Mouse (Mus musculus): ENCODE measurements around the gene 1700016H13Rik. TPM values are rescaled to one million over a fixed set of nuclear protein-coding genes. Genes with fewer than 3 reads are reported as not detected.
A peak's percentile ranks its signal among the peaks of the same experiment; 100 is the strongest.

1700016H13Rik gene
- total RNA-seq, 2 experiments from 2014 or later: not detected

DNA sequence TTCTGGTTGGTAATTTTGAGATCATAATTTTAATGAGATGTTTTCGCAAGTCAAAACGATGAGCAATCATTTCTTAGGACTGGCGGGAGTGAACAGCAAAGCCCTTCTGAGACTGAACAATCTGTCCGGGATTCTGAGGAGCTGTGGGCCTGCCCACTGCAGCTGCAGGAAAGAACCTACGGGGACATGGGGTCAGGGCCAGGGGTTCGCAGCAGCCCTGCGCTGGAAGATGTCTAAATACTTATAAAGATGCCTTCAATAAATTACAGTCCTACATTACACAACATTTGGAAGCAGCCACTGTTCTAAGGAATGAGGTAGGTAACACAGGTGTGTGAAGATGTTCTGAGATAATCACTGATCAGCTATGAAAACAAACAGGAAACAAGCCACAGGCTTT, 50.1 kb downstream of the 1700016H13Rik start:
- DNase-seq (ENCODE audit: low spot score in 2 of 2): no peak

DNA sequence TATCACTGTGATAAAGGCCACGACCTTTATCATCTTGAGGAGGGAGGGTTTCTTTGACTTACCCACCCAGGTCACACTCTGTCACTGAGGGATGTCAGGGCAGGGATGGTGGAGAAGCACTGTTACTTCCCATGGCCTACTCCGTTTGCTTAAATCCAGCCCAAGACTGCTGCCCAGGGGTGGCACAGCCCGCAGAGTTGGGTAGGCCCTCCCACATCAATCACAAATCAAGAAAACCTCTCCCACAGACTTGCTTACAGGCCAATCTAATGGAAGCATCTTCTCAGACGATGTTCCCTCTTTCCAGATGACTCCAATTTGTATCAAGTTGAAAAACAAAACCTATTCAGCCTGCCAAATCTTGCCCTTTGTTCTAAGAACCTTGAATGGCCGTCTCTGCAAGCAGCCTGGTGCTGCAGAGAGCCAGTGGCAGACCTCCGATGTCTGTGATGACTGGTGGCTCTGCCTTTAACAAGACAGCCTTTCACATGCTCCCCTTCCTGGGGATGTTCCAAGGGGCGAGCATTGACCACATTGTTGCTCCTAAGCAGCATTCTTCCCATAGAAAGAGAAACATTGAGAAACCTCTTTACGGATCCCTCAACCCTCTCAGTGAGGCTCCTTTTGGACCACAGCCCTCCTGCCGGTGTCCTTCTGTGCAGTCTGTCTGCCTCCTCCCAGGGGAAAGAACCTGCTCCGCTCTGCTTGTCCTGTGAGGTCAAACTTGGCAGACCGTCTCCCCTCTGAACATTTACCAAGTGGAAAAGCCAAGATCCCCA, 52.5 kb downstream of the 1700016H13Rik start:
- peak; percentile 14 to 21 for DNase-seq (ENCODE audit: low spot score in 2 of 2)

DNA sequence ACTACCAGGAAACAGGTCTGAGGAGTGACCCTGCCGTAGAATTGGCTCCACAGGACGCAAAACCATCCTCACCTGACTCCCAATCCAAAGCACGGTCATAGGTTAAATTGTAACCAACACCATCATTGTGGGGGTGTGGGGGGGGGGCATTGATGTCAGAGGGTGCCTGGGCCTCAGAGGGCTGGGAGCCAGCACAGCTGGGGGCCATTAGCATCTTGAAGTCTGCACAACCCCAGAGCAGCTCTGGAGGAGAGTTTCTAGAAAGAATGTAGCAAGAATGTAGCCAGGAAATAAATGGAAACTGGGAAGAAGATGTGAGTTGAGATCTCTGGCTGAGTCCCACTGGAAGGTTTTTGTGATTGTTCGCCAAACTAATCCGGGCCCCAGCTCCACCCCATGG, 56.9 kb downstream of the 1700016H13Rik start:
- DNase-seq (ENCODE audit: low spot score in 2 of 2): no peak

DNA sequence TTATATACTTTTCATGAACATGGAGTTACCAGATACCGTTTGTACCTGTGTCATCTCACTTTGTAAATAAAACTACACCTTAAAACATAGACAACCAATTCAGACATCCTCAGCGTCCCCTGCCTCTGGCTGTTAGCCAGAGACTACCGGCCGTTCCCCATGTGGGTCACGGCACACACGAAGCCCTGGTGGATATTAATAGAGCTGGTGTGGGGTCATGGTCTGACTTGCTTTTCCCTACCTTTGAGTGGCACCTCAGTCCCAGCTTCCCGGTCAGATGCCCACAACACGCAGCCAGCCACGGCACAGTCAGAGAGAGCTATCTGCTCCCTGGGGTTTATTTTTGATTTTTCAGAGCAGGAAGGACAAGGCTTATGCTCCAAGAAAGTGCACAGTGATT, 57.5 kb downstream of the 1700016H13Rik start:
- DNase-seq (ENCODE audit: low spot score in 2 of 2): no peak

Other genes starting within 250 kb of the 1700016H13Rik start
- gene Ptpn13, start 230.8 kb downstream of the 1700016H13Rik start, total RNA-seq (2021): 10 to 100 TPM in 1 of 2 experiments, 1 to 10 TPM in 1; 9.5 to 11.2 TPM
- under 1 TPM in 1 of 2 experiments, not detected in 1; 0.25 TPM for gene Slc10a6, start 26.6 kb downstream of the 1700016H13Rik start, total RNA-seq (2021)
- gene Aff1, start 36.4 kb upstream of the 1700016H13Rik start, total RNA-seq (2021): 10 to 100 TPM; 10.3 to 11.1 TPM

Data from layer of hippocampus, postnatal 10 days (tissue).